Mouse (Mus musculus) embryonic fibroblast, embryonic 13.5 days (primary cell): ENCODE data around the gene Nos3. TPM values are rescaled to one million over a fixed set of nuclear protein-coding genes. Genes with fewer than 3 reads are reported as not detected.

Source experiments
- H3K27ac ChIP-seq: 2 replicates; pipeline ENCODE4 v1.5.1; 2012; ENCODE audit warnings: low read length, control low read depth, inconsistent platforms; ENCODE audit not compliant: insufficient read depth
- H3K4me1 ChIP-seq: 2 replicates; pipeline ENCODE4 v1.6.1; 2011; ENCODE audit warnings: low read length; ENCODE audit not compliant: control insufficient read depth, insufficient read depth
- H3K4me3 ChIP-seq: 2 replicates; pipeline ENCODE4 v1.5.1; 2011; ENCODE audit warnings: mild to moderate bottlenecking, control low read depth, low read length; ENCODE audit not compliant: insufficient read depth
- CTCF ChIP-seq: IDR thresholded peaks from 2 replicates; pipeline ENCODE4 v1.5.1; 2011; ENCODE audit warnings: mild to moderate bottlenecking, control low read depth, low read length, moderate library complexity, borderline replicate concordance; ENCODE audit not compliant: insufficient read depth
- POLR2A ChIP-seq: IDR thresholded peaks from 2 replicates; pipeline ENCODE4 v1.6.1; 2011; ENCODE audit warnings: low read depth, mild to moderate bottlenecking, control low read depth, low read length, moderate library complexity
- polyA plus RNA-seq: library from polyadenylated mRNA; stranded (reverse); fragments of >200 nt; gene quantifications from 2 replicates; pipeline ENCODE4 v1.2.4, GENCODE M21; 2011; ENCODE audit warnings: low read depth; ENCODE audit not compliant: missing spikeins, insufficient read length

The Nos3 gene
- polyA plus RNA-seq, 1 experiment, result not detected

DNA sequence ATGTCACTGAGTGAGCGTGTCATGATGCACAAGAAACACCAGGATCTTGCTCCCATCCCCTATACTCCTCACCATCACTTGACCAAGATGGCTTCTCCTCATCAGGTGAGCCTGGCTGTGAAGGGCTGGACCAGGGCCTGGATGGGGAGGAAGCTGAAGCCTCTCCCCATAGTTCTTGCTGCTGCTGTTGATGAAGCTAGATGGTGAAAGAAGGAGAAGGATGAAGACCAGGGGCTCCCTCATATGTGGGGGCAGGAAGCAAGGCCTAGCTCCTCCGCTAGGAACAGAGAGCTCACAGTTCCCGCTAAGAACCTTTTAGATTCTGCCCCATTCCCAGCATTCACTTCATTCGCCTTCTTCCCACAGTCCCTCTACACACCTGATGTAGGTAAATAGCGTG is 20.8 kb downstream of the Nos3 start:
- Histone ChIP-seq H3K27ac (no peak overlapping the region), H3K4me1 (no peaks in the 10 kb centered on the region)
- no peak for TF ChIP-seq CTCF

DNA sequence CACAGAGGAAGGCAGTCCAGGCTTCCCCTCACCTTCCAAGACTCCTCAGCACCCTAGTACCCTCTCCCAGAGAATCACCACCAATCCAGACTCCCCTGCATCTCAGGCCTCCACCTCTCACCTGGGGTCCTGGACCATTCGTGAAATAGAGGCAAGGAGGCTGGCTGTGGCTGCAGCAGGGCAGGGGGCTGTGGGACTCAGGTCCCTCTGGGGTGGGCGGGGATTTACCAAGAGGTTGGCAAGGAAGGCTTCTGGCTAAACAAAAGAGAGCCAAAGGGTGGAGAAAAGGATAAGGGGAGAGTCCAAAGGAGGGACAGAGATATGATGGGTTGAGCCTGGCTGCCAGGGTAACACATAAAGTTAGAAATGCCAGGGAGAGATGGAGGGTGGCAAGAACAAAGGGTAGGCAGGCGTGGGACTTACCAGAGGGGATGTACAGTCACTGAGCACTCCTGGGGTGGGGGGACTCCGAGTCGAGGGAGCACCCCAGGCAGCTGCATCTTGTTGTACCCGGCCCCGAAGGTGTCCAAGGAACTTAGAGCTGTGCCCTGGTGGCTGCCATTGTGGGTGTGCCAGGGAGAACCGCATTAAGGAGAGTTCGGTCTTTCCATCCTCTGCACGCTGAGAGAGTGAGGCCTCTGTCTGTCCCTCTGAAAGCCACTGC is 21.4 kb downstream of the Nos3 start:
- Histone ChIP-seq H3K4me3 (no peak overlapping the region), H3K27ac (no peak overlapping the region), H3K4me1 (no peaks in the 10 kb centered on the region)
- TF ChIP-seq POLR2A (no peak), CTCF (no peak)

More for the DNA sequence above, 20.8 kb downstream of the Nos3 start:
- no peak overlapping the region for H3K4me3 ChIP-seq

DNA sequence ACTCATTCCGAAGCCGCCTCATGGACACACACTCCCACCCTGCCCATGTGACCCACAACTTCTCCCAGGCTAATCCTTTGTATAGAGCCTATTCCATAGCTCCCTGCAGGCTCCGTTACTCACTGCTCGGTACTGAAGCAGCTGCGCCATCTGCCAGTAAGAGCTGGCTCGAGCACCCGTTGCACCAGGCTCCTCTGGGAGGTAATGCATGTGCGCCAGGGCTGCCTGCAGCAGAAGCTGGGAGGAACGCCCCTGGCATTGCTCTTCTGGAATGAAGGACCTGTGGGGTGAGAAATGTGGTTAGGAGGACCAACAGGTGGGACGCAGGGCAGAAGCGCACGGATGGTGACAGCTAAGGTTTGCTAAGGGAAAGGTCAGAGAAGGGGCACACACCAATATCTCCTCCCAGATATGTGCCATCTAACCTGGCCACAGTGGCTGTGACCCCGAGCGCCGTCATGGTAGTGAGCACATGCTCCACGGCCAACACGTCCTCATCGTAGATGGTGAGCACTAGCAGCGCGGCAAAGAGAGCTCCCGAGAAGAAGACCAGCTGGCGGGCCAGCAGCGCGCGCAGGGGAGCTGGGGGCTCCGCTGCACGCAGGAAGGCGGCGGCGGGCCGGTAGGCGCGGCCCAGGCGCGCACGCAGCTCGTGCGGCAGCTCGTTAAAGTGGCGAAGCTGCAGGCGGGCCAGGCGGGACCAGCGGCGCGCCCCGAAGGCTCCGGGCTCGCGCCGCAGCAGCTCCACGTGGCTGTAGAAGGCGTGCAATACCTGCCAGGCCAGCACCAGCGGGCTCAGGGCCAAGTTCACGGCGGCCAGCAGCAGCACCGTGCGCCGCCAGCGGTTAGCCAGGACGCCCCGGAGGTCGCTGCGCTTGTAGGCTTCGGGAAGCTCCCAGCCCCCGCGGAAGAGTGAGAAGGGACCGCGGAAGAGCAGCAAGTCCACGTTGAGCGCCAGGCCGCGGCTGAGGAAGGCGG is 22.9 kb downstream of the Nos3 start:
- Histone ChIP-seq H3K27ac (no peak overlapping the region), H3K4me1 (no peaks in the 10 kb centered on the region), H3K4me3 (peak overlapping the region; percentile 21; the same call in 1 of the 2 replicates)
- TF ChIP-seq CTCF (peak; percentile 41; the same call in 1 of the 2 replicates), POLR2A (no peak)

DNA sequence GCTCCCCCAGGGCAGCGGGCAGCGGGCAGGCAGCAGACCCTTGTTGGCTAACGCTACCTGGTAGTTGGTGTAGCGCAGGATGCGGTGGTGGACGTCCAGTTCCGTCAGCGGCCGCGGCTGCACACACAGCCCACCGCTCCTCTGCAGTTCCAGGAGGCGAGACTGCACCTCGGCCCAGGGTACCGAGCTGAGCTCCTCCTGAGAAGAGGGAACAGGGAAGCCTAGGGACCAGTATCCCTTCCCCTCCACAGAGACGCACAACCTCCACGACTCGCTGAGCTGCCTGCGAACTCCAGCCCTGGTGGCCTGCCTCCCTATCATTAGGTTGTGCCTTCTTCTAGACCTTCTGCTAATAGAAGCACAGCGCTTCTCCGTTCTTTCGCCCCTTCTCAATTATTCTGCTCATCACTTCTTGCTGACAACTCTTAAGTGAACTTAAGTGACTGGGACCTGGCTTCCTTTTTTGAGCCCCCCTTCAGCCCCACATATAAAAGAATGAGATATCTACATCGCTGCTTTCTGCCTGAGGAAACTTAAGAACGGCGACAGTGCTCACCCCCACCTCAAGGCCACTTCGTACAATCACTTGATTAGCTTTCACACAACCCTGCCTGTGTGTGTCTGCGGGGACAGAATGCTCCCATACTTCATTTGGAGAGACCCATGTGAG is 23.8 kb downstream of the Nos3 start:
- Histone ChIP-seq H3K4me1 (no peaks in the 10 kb centered on the region), H3K4me3 (peak overlapping the region; percentile 21; the same call in 1 of the 2 replicates), H3K27ac (no peak overlapping the region)
- TF ChIP-seq CTCF, result no peak
- TF ChIP-seq POLR2A, result no peak

DNA sequence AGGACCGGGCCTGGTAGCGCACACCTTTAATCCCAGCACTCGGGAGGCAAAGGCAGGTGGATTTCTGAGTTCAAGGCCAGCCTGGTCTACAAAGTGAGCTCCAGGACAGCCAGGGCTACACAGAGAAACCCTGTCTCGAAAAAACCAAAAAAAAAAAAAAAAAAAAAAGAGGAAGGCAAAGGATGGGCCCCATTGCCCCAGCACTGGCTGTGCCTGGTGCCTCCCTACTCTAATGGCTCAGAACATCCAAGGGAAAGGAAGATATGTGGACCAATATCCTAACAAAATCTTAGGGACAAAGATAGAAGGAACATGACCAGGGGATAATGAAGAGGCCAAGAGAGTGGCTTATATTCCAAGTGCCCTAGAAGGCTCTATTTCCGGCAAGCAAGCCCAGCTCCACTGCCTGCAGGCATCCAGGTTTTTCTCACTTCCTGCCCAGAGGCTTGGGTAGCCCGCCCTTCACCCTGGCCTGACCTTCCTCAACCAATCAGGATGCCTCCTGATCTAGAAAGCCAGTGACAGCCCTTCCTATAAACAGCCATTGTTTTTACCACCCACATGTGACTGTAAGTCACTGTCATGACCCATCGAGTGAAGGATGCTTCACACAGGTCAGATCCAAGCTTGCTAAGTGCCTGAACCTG is 24.5 kb downstream of the Nos3 start:
- no peak overlapping the region for H3K4me3 ChIP-seq
- TF ChIP-seq CTCF, result no peak
- no peak for TF ChIP-seq POLR2A
- H3K4me1 ChIP-seq, result no peaks in the 10 kb centered on the region

DNA sequence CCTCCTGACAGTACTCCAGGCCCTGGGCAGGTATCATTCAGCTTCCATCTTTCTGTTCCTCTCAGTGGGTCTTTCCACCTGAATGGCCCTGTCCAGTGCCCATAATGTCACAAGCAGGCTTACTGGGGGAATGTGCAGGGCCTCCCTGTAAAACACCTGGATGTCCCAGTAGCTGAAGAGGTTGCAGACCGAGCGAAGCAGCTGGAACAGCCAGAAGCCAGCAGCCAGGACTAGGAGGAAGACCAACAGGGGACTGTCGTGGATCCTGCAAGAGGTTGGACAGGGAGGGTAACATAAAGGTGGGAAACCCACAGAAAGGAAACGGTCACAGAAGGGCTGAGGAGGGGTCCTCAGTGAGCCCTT is 25.0 kb downstream of the Nos3 start:
- Histone ChIP-seq H3K27ac (no peak overlapping the region), H3K4me3 (no peak overlapping the region), H3K4me1 (no peaks in the 10 kb centered on the region)
- no peak for TF ChIP-seq POLR2A
- TF ChIP-seq CTCF, result no peak

More for the DNA sequence above, 24.5 kb downstream of the Nos3 start:
- H3K27ac ChIP-seq, result no peak overlapping the region

DNA sequence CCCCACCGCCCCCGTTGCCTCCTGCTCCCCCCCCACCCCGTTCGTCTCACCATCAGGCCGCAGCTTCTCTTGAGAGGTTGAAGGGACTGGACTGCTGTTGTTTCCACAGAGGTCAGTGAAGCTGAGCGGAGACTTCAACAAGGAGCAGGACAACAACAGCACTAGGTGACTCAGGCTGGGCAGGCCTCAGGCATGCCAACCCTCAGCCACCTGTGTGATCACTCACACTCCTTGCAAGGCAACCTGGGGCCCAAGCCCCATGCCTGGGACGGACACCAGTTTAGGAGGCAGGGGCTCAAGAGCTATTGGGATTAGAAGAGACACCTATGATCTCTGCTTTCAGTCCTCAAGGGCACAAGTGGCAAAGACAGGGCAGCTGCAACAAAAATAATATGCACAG is 27.3 kb downstream of the Nos3 start, which contains the start of gene Atg9b:
Atg9b (minus strand) TSS at position 280 of the 400 bp plus-strand sequence.
- Histone ChIP-seq H3K4me1 (no peaks in the 10 kb centered on the region), H3K27ac (no peak within 1 kb of the TSS), H3K4me3 (no peak within 1 kb of the TSS)
- TF ChIP-seq CTCF, result no peak
- TF ChIP-seq POLR2A, result no peak

DNA sequence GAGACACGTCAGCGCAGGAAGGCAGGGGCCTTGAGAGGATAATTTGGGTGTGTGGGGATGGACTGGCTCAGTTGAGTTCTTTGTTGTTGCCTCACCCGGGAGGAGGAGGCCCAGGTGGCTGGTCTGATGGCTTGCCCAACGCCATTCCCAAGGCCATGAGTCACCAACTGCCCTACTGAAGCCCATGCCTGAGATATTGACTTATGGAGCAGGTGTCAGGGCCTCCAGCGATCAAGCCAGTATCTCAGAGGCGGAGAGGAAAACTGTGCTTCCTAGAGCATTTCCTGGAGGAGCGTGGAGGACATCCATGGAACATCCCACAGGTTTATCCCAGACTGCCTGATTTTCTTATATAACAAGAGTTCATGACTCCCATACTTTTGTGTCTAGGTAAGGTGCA is 28.1 kb downstream of the Nos3 start:
- TF ChIP-seq POLR2A, result no peak
- TF ChIP-seq CTCF, result no peak
- H3K4me1 ChIP-seq, result no peaks in the 10 kb centered on the region
- no peak overlapping the region for H3K27ac ChIP-seq
- H3K4me3 ChIP-seq, result no peak overlapping the region

DNA sequence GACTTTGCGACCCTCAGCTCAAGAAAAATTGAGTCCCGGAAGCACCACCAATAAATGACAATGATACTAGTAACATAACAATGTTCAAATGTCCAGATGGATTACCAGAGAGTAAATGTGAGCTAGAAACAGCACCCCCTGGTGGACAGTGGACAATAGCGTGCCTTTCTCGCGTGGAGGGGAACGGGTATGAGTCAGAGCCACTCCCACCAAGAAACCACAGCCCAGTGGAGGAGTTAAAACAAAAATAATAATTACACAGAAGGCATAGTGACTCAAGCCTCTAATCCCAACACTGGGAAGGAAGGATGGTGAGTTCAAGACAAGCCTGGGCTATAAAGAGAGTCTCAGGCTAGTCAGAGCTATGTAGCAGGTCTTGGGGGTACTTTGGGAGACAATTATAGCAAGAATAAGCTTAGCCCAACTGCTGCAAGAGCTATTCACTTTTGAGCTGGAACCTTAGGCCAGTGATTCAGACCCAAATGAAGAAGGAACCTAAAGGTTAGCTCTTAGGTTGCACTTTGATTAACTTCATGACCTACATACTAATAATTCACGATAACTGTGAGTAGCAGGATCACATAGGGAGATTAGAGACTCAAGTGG is 28.9 kb downstream of the Nos3 start, which contains the start of gene Abcb8:
Abcb8 (plus strand) TSS at position 272 of the 606 bp plus-strand sequence.
- Histone ChIP-seq H3K27ac (peak within 1 kb of the TSS; percentile 58), H3K4me1 (no peaks in the 10 kb centered on the region), H3K4me3 (peak within 1 kb of the TSS; percentile 49)
- TF ChIP-seq POLR2A, result no peak
- peak; percentile 57; the same call in 1 of the 2 replicates for TF ChIP-seq CTCF
